Mouse (Mus musculus): ENCODE measurements around the gene Hydin. TPM values are rescaled to one million over a fixed set of nuclear protein-coding genes. Genes with fewer than 3 reads are reported as not detected.

Gene Hydin
- polyA plus RNA-seq, 2 experiments: 0.01 TPM; not detected in 1

- H3K9ac ChIP-seq (ENCODE audit: low read depth, low read length, severe bottlenecking): no peak overlapping the region
- H3K27ac ChIP-seq (replicated peaks; ENCODE audit: low read depth, low read length): no peak overlapping the region
- no peak overlapping the region for H3K4me3 ChIP-seq (replicated peaks; ENCODE audit: low read length)
- H3K9me3 ChIP-seq (ENCODE audit: control insufficient read depth, low read length): no peaks in the 10 kb centered on the region
- no peak for TF ChIP-seq POLR2A (IDR thresholded peaks at IDR 0.05; ENCODE audit: borderline replicate concordance, extremely low read depth, insufficient read depth, insufficient read length)
- H3K4me1 ChIP-seq (ENCODE audit: control insufficient read depth, insufficient read depth, low read length): no peaks in the 10 kb centered on the region
- H3K4me2 ChIP-seq (replicated peaks; ENCODE audit: low read depth, low read length, severe bottlenecking): no peak overlapping the region
- ATAC-seq (ENCODE audit: low FRiP score, low read depth): no peak
- H3K27me3 ChIP-seq (ENCODE audit: control insufficient read depth, insufficient read depth, low read length): no peaks in the 10 kb centered on the region
- H3K36me3 ChIP-seq (ENCODE audit: control insufficient read depth, insufficient read depth, low read length): no peaks in the 10 kb centered on the region
- DNase-seq (ENCODE audit: low spot score): no peak
- 60% methylated on average over 11 of the region's 11 CpGs for WGBS
Observed at GRCm38 (mm10) chr8:110265796-110266305, 926 bp upstream of the Hydin start.

GRCm38 (mm10) chr8:110267268-110267667 is 491 bp downstream of the Hydin start:
- 0 out of 2 replicates have a peak, but pooled peaks have one; percentile 3 for ATAC-seq (ENCODE audit: low FRiP score, low read depth)

GRCm38 (mm10) chr8:110270659-110271058 is 3.9 kb downstream of the Hydin start:
- no peaks in the 10 kb centered on the region for H3K27me3 ChIP-seq (ENCODE audit: control insufficient read depth, insufficient read depth, low read length)
- no peak overlapping the region for H3K4me3 ChIP-seq (replicated peaks; ENCODE audit: low read length)
- H3K4me2 ChIP-seq (replicated peaks; ENCODE audit: low read depth, low read length, severe bottlenecking): no peak overlapping the region
- H3K9ac ChIP-seq (ENCODE audit: low read depth, low read length, severe bottlenecking): no peak overlapping the region
- H3K36me3 ChIP-seq (ENCODE audit: control insufficient read depth, insufficient read depth, low read length): no peaks in the 10 kb centered on the region
- ATAC-seq (ENCODE audit: low FRiP score, low read depth): no peak
- whole genome bisulfite sequencing: 91% methylated on average over 4 of the region's 4 CpGs
- TF ChIP-seq POLR2A (IDR thresholded peaks at IDR 0.05; ENCODE audit: borderline replicate concordance, extremely low read depth, insufficient read depth, insufficient read length): no peak
- H3K27ac ChIP-seq (replicated peaks; ENCODE audit: low read depth, low read length): no peak overlapping the region
- DNase-seq (ENCODE audit: low spot score): no peak
- no peaks in the 10 kb centered on the region for H3K9me3 ChIP-seq (ENCODE audit: control insufficient read depth, low read length)
- no peaks in the 10 kb centered on the region for H3K4me1 ChIP-seq (ENCODE audit: control insufficient read depth, insufficient read depth, low read length)

More at GRCm38 (mm10) chr8:110267268-110267667, 491 bp downstream of the Hydin start:
- H3K36me3 ChIP-seq (ENCODE audit: control insufficient read depth, insufficient read depth, low read length): no peaks in the 10 kb centered on the region
- TF ChIP-seq POLR2A (IDR thresholded peaks at IDR 0.05; ENCODE audit: borderline replicate concordance, extremely low read depth, insufficient read depth, insufficient read length): no peak
- H3K4me3 ChIP-seq (replicated peaks; ENCODE audit: low read length): peak overlapping the region; percentile 30
- H3K27me3 ChIP-seq (ENCODE audit: control insufficient read depth, insufficient read depth, low read length): no peaks in the 10 kb centered on the region
- H3K27ac ChIP-seq (replicated peaks; ENCODE audit: low read depth, low read length): no peak overlapping the region
- 9% methylated on average over 12 of the region's 12 CpGs for whole genome bisulfite sequencing
- no peak for DNase-seq (ENCODE audit: low spot score)
- no peaks in the 10 kb centered on the region for H3K4me1 ChIP-seq (ENCODE audit: control insufficient read depth, insufficient read depth, low read length)
- H3K4me2 ChIP-seq (replicated peaks; ENCODE audit: low read depth, low read length, severe bottlenecking): peak overlapping the region; percentile 57
- peak overlapping the region; percentile 21 for H3K9ac ChIP-seq (ENCODE audit: low read depth, low read length, severe bottlenecking)
- H3K9me3 ChIP-seq (ENCODE audit: control insufficient read depth, low read length): no peaks in the 10 kb centered on the region

GRCm38 (mm10) chr8:110273394-110273793 is 6.6 kb downstream of the Hydin start:
- Histone ChIP-seq H3K9ac (ENCODE audit: low read depth, low read length, severe bottlenecking) (no peak overlapping the region), H3K4me2 (replicated peaks; ENCODE audit: low read depth, low read length, severe bottlenecking) (no peak overlapping the region), H3K27me3 (ENCODE audit: control insufficient read depth, insufficient read depth, low read length) (no peaks in the 10 kb centered on the region), H3K4me3 (replicated peaks; ENCODE audit: low read length) (no peak overlapping the region), H3K9me3 (ENCODE audit: control insufficient read depth, low read length) (no peaks in the 10 kb centered on the region), H3K4me1 (ENCODE audit: control insufficient read depth, insufficient read depth, low read length) (no peaks in the 10 kb centered on the region), H3K36me3 (ENCODE audit: control insufficient read depth, insufficient read depth, low read length) (no peaks in the 10 kb centered on the region), H3K27ac (replicated peaks; ENCODE audit: low read depth, low read length) (no peak overlapping the region)
- WGBS: 61% methylated on average over 2 of the region's 2 CpGs
- no peak for TF ChIP-seq POLR2A (IDR thresholded peaks at IDR 0.05; ENCODE audit: borderline replicate concordance, extremely low read depth, insufficient read depth, insufficient read length)
- ATAC-seq (ENCODE audit: low FRiP score, low read depth) (no peak), DNase-seq (ENCODE audit: low spot score) (no peak)

- H3K9me3 ChIP-seq (ENCODE audit: control insufficient read depth, low read length): no peaks in the 10 kb centered on the region
- no peaks in the 10 kb centered on the region for H3K27me3 ChIP-seq (ENCODE audit: control insufficient read depth, insufficient read depth, low read length)
- no peak overlapping the region for H3K9ac ChIP-seq (ENCODE audit: low read depth, low read length, severe bottlenecking)
- no peak overlapping the region for H3K4me3 ChIP-seq (replicated peaks; ENCODE audit: low read length)
- no peak for TF ChIP-seq POLR2A (IDR thresholded peaks at IDR 0.05; ENCODE audit: borderline replicate concordance, extremely low read depth, insufficient read depth, insufficient read length)
- H3K4me1 ChIP-seq (ENCODE audit: control insufficient read depth, insufficient read depth, low read length): no peaks in the 10 kb centered on the region
- no peaks in the 10 kb centered on the region for H3K36me3 ChIP-seq (ENCODE audit: control insufficient read depth, insufficient read depth, low read length)
- ATAC-seq (ENCODE audit: low FRiP score, low read depth) (no peak), DNase-seq (ENCODE audit: low spot score) (peak; percentile 18)
- WGBS: 65% methylated on average over 21 of the region's 21 CpGs
- no peak overlapping the region for H3K4me2 ChIP-seq (replicated peaks; ENCODE audit: low read depth, low read length, severe bottlenecking)
- H3K27ac ChIP-seq (replicated peaks; ENCODE audit: low read depth, low read length): no peak overlapping the region
Observed at GRCm38 (mm10) chr8:110275465-110276258, 8.9 kb downstream of the Hydin start.
